Mouse (Mus musculus) limb, embryonic 13.5 days (tissue): ENCODE measurements around the gene Bloc1s5. TPM values are rescaled to one million over a fixed set of nuclear protein-coding genes. Genes with fewer than 3 reads are reported as not detected.

Experiments
- ATAC-seq: fragments of 200-750 bp; cut with Nextera tagmentation; 2 replicates; pipeline ENCODE4 v1.8.0; 2017; ENCODE audit warnings: low read depth, moderate number of reproducible peaks, moderate TSS enrichment; ENCODE audit not compliant: low FRiP score
- H3K27ac ChIP-seq: fragments of 300-500 bp; sonication (generic); 2 replicates; pipeline ENCODE4 v1.5.1; 2015; ENCODE audit warnings: inconsistent platforms, mild to moderate bottlenecking, moderate library complexity
- H3K27me3 ChIP-seq: fragments of 300-500 bp; sonication (generic); 2 replicates; pipeline ENCODE4 v1.6.1; 2015; ENCODE audit warnings: mild to moderate bottlenecking, inconsistent platforms
- H3K36me3 ChIP-seq: fragments of 300-500 bp; sonication (generic); 2 replicates; pipeline ENCODE4 v1.6.1; 2015; ENCODE audit warnings: inconsistent platforms, mild to moderate bottlenecking, moderate library complexity
- H3K4me1 ChIP-seq: fragments of 300-500 bp; sonication (generic); 2 replicates; pipeline ENCODE4 v1.6.1; 2015; ENCODE audit warnings: inconsistent platforms
- H3K4me2 ChIP-seq: fragments of 300-500 bp; sonication (generic); replicated peaks from 2 replicates; pipeline ENCODE4 v1.6.1; 2015; ENCODE audit warnings: inconsistent platforms, mild to moderate bottlenecking, moderate library complexity
- H3K4me3 ChIP-seq: fragments of 300-500 bp; sonication (generic); 2 replicates; pipeline ENCODE4 v1.5.1; 2015; ENCODE audit warnings: moderate library complexity, mild to moderate bottlenecking, inconsistent platforms
- H3K9ac ChIP-seq: fragments of 300-500 bp; sonication (generic); 2 replicates; pipeline ENCODE4 v1.6.1; 2015; ENCODE audit warnings: mild to moderate bottlenecking, inconsistent platforms
- H3K9me3 ChIP-seq: fragments of 300-500 bp; sonication (generic); 2 replicates; pipeline ENCODE4 v1.6.1; 2016; ENCODE audit warnings: inconsistent platforms
- whole genome bisulfite sequencing: fragments of 180-500 bp; shearing (Covaris S2); methylation state at CpG from one replicate; pipeline ENCODE4 v1.1.7; 2015; 5-methylcytosine and 5-hydroxymethylcytosine counted together
- polyA plus RNA-seq: library from polyadenylated mRNA; unstranded; fragments of >200 nt; fragmentation: Nextera tagmentation; extraction: Ambion mirVana; gene quantifications from 2 replicates; pipeline ENCODE4 v1.2.1, GENCODE M21; 2015

Bloc1s5 gene
- polyA plus RNA-seq, 1 experiment from 2014 or later: 22.8 TPM

- H3K4me1 ChIP-seq: no peaks in the 10 kb centered on the region
- H3K36me3 ChIP-seq: no peaks in the 10 kb centered on the region
- 77% methylated on average over 4 of the region's 4 CpGs for WGBS
- H3K4me2 ChIP-seq: no peak overlapping the region
- H3K4me3 ChIP-seq: no peak overlapping the region
- H3K27ac ChIP-seq: no peak overlapping the region
- ATAC-seq: no peak
- H3K9ac ChIP-seq: no peak overlapping the region
- H3K9me3 ChIP-seq: no peaks in the 10 kb centered on the region
- no peaks in the 10 kb centered on the region for H3K27me3 ChIP-seq
These were observed 88.2 kb downstream of the Bloc1s5 start for GRCm38 (mm10) chr13:38546754-38547153.

DNA sequence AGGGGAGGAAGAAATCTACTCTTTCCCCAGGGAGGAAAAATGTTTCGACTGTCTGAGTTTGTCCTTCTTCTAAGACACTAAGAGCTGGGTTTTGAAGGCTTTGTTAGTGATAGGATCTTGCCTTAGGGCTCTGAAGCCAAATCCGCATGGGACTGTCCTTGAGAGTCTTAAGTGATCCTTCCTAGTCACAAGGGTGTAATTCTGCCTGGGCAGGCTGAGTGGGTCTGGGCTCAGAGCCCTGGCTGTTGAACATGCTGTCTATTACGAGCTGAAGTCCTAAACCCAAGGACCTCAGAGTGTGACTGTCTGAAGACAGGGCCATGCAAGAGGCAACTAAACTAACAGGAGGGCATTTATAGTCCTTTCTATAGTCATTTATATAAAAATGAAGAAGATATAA, 89.4 kb downstream of the Bloc1s5 start:
- no peaks in the 10 kb centered on the region for H3K27me3 ChIP-seq
- WGBS: 67% methylated on average over 3 of the region's 3 CpGs
- no peak overlapping the region for H3K4me2 ChIP-seq
- no peak overlapping the region for H3K27ac ChIP-seq
- H3K9me3 ChIP-seq: no peaks in the 10 kb centered on the region
- H3K9ac ChIP-seq: no peak overlapping the region
- H3K4me1 ChIP-seq: no peaks in the 10 kb centered on the region
- H3K36me3 ChIP-seq: no peaks in the 10 kb centered on the region
- no peak for ATAC-seq
- H3K4me3 ChIP-seq: no peak overlapping the region

- Histone ChIP-seq H3K4me3 (no peak overlapping the region), H3K9ac (no peak overlapping the region), H3K27me3 (no peaks in the 10 kb centered on the region), H3K4me2 (no peak overlapping the region), H3K4me1 (no peaks in the 10 kb centered on the region), H3K9me3 (no peaks in the 10 kb centered on the region), H3K27ac (no peak overlapping the region), H3K36me3 (no peaks in the 10 kb centered on the region)
- 81% methylated on average over 8 of the region's 8 CpGs for WGBS
- ATAC-seq: no peak
These were observed 90.0 kb downstream of the Bloc1s5 start for GRCm38 (mm10) chr13:38544769-38545445.

GRCm38 (mm10) chr13:38543455-38544125, 91.3 kb downstream of the Bloc1s5 start:
- Histone ChIP-seq H3K36me3 (no peaks in the 10 kb centered on the region), H3K4me2 (no peak overlapping the region), H3K27me3 (no peaks in the 10 kb centered on the region), H3K9me3 (no peaks in the 10 kb centered on the region), H3K27ac (no peak overlapping the region), H3K4me1 (no peaks in the 10 kb centered on the region), H3K9ac (no peak overlapping the region), H3K4me3 (no peak overlapping the region)
- 85% methylated on average over 8 of the region's 8 CpGs for WGBS
- no peak for ATAC-seq

Other genes starting within 250 kb of the Bloc1s5 start
- gene Txndc5, start 106.3 kb downstream of the Bloc1s5 start, polyA plus RNA-seq: 249 and 257 TPM in 2 replicates
- 42.4 and 42.8 TPM in 2 replicates for gene Eef1e1, start 23.9 kb upstream of the Bloc1s5 start, polyA plus RNA-seq